Mouse (Mus musculus): ENCODE results near the gene Mrpl49. TPM values are rescaled to one million over a fixed set of nuclear protein-coding genes. Genes with fewer than 3 reads are reported as not detected.

The Mrpl49 gene
- polyA plus RNA-seq, 1 experiment from 2014 or later: 96.6 TPM

- ATAC-seq (replicated peaks; ENCODE audit: insufficient number of reproducible peaks, low FRiP score, low TSS enrichment, low read depth) (no peak), DNase-seq (ENCODE audit: low spot score) (no peak)
- WGBS: 91% methylated on average over 31 of the region's 31 CpGs
- H3K9ac ChIP-seq (replicated peaks; ENCODE audit: low read length): no peak overlapping the region
- no peaks in the 10 kb centered on the region for H3K27me3 ChIP-seq (ENCODE audit: control insufficient read depth, insufficient read depth, low read length)
- peaks cover 2% of the 10 kb centered on the region for H3K4me1 ChIP-seq (ENCODE audit: control insufficient read depth, insufficient read depth, low read length)
- no peak overlapping the region for H3K4me3 ChIP-seq (ENCODE audit: low read depth, low read length)
- H3K27ac ChIP-seq (replicated peaks; ENCODE audit: low read depth, low read length): no peak overlapping the region
- H3K4me2 ChIP-seq (ENCODE audit: low read depth, low read length): no peak overlapping the region
- no peaks in the 10 kb centered on the region for H3K9me3 ChIP-seq (replicated peaks; ENCODE audit: control insufficient read depth, low read length)
- no peaks in the 10 kb centered on the region; the same call in none of the 2 replicates for H3K36me3 ChIP-seq (replicated peaks; ENCODE audit: control insufficient read depth, insufficient read depth, low read depth, low read length)
These were observed 13.1 kb upstream of the Mrpl49 start for GRCm38 (mm10) chr19:6070571-6071250.

DNA sequence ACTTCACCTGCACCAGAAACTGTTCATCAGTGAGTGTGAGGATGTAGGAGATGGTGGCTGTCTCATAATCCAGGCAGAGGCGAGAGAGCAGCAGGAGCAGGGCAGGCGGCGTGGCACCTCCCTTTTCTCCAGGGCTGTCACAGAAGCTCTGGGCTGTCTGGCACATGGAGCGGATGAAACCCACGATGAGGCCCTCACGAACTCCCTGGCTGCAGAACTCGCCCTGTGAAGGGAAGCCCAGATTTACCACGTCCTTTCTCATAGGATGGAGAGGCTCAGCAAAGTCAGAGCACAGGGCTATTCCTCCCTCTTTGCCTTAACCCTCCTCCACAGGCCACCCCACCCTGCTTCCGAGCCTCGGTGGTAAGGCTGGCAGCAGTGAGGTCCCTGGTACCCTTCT is 12.3 kb upstream of the Mrpl49 start:
- H3K4me2 ChIP-seq (ENCODE audit: low read depth, low read length): no peak overlapping the region
- H3K27ac ChIP-seq (replicated peaks; ENCODE audit: low read depth, low read length): no peak overlapping the region
- H3K4me3 ChIP-seq (ENCODE audit: low read depth, low read length): no peak overlapping the region
- H3K4me1 ChIP-seq (ENCODE audit: control insufficient read depth, insufficient read depth, low read length): peaks cover 2% of the 10 kb centered on the region
- no peaks in the 10 kb centered on the region; the same call in none of the 2 replicates for H3K36me3 ChIP-seq (replicated peaks; ENCODE audit: control insufficient read depth, insufficient read depth, low read depth, low read length)
- DNase-seq (ENCODE audit: low spot score) (no peak), ATAC-seq (replicated peaks; ENCODE audit: insufficient number of reproducible peaks, low FRiP score, low TSS enrichment, low read depth) (no peak)
- no peak overlapping the region for H3K9ac ChIP-seq (replicated peaks; ENCODE audit: low read length)
- no peaks in the 10 kb centered on the region for H3K9me3 ChIP-seq (replicated peaks; ENCODE audit: control insufficient read depth, low read length)
- no peaks in the 10 kb centered on the region for H3K27me3 ChIP-seq (ENCODE audit: control insufficient read depth, insufficient read depth, low read length)
- WGBS: 92% methylated on average over 10 of the region's 10 CpGs

- ATAC-seq (replicated peaks; ENCODE audit: insufficient number of reproducible peaks, low FRiP score, low TSS enrichment, low read depth) (no peak), DNase-seq (ENCODE audit: low spot score) (no peak)
- Histone ChIP-seq H3K36me3 (replicated peaks; ENCODE audit: control insufficient read depth, insufficient read depth, low read depth, low read length) (no peaks in the 10 kb centered on the region; the same call in none of the 2 replicates), H3K27me3 (ENCODE audit: control insufficient read depth, insufficient read depth, low read length) (no peaks in the 10 kb centered on the region), H3K9ac (replicated peaks; ENCODE audit: low read length) (no peak overlapping the region), H3K9me3 (replicated peaks; ENCODE audit: control insufficient read depth, low read length) (no peaks in the 10 kb centered on the region), H3K4me2 (ENCODE audit: low read depth, low read length) (no peak overlapping the region), H3K4me1 (ENCODE audit: control insufficient read depth, insufficient read depth, low read length) (peaks cover 2% of the 10 kb centered on the region), H3K27ac (replicated peaks; ENCODE audit: low read depth, low read length) (no peak overlapping the region), H3K4me3 (ENCODE audit: low read depth, low read length) (no peak overlapping the region)
- WGBS: 82% methylated on average over 4 of the region's 4 CpGs
These were observed 11.4 kb upstream of the Mrpl49 start for GRCm38 (mm10) chr19:6068951-6069350.

DNA sequence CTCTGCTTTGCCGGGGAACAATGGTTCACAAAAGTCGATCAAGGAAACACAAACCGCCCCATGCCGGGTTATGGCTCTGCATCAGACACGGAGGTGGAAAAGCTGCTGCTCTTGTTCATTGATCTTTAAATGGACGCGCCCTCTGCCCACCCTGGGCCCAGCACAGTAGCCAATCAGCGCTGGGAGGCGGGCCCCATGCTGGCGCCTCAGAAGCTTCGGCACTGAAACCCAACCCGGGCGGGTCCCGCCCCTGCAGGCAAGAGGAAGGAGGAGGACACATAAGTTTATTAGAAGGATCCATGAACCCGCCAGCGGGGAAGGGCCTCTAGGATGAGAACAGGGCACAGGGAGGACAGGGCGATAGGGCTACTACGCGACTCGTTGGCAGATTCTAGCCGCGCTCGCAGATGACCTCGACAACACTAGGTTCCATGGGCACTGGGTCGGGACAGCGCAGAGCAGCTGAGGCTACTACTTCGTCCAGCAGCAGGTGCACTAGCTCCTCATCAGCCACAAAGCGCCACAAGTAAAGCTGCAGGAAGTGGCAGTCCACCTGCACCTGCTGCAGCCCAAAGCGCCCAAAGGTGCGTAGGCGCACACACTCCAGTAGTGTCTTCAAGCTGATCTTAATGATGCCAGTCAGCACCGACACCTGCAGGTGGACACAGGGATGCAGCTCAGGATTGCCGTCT is 10.3 kb upstream of the Mrpl49 start, which contains the start of gene Tm7sf2:
TSS of gene Tm7sf2 (minus strand) at position 650 of the 692 bp plus-strand sequence.
- Histone ChIP-seq H3K4me1 (ENCODE audit: control insufficient read depth, insufficient read depth, low read length) (peaks cover 2% of the 10 kb centered on the region), H3K4me2 (ENCODE audit: low read depth, low read length) (peak within 1 kb of the TSS; percentile 86), H3K4me3 (ENCODE audit: low read depth, low read length) (peak within 1 kb of the TSS; percentile 47), H3K36me3 (replicated peaks; ENCODE audit: control insufficient read depth, insufficient read depth, low read depth, low read length) (no peaks in the 10 kb centered on the region; the same call in none of the 2 replicates), H3K9me3 (replicated peaks; ENCODE audit: control insufficient read depth, low read length) (no peaks in the 10 kb centered on the region), H3K9ac (replicated peaks; ENCODE audit: low read length) (peak within 1 kb of the TSS; percentile 61), H3K27ac (replicated peaks; ENCODE audit: low read depth, low read length) (peak within 1 kb of the TSS; percentile 52; the same call in 1 of the 2 replicates), H3K27me3 (ENCODE audit: control insufficient read depth, insufficient read depth, low read length) (no peaks in the 10 kb centered on the region)
- DNase-seq (ENCODE audit: low spot score): peak; percentile 93
- peak; percentile 92 for ATAC-seq (replicated peaks; ENCODE audit: insufficient number of reproducible peaks, low FRiP score, low TSS enrichment, low read depth)
- 9% methylated on average over 33 of the region's 33 CpGs for WGBS

- Histone ChIP-seq H3K4me3 (ENCODE audit: low read depth, low read length) (peak overlapping the region; percentile 47), H3K9me3 (replicated peaks; ENCODE audit: control insufficient read depth, low read length) (no peaks in the 10 kb centered on the region), H3K4me2 (ENCODE audit: low read depth, low read length) (peak overlapping the region; percentile 86), H3K27me3 (ENCODE audit: control insufficient read depth, insufficient read depth, low read length) (no peaks in the 10 kb centered on the region), H3K27ac (replicated peaks; ENCODE audit: low read depth, low read length) (peak overlapping the region; percentile 52; the same call in 1 of the 2 replicates), H3K36me3 (replicated peaks; ENCODE audit: control insufficient read depth, insufficient read depth, low read depth, low read length) (no peaks in the 10 kb centered on the region; the same call in none of the 2 replicates), H3K4me1 (ENCODE audit: control insufficient read depth, insufficient read depth, low read length) (peaks cover 6% of the 10 kb centered on the region), H3K9ac (replicated peaks; ENCODE audit: low read length) (peak overlapping the region; percentile 61)
- DNase-seq (ENCODE audit: low spot score): peak; percentile 88
- ATAC-seq (replicated peaks; ENCODE audit: insufficient number of reproducible peaks, low FRiP score, low TSS enrichment, low read depth): peak; percentile 57
- WGBS: under 1% methylated on average over 29 of the region's 30 CpGs
These were observed 9.6 kb upstream of the Mrpl49 start for GRCm38 (mm10) chr19:6067011-6067723.

- no peak overlapping the region for H3K27ac ChIP-seq (replicated peaks; ENCODE audit: low read depth, low read length)
- no peak for ATAC-seq (replicated peaks; ENCODE audit: insufficient number of reproducible peaks, low FRiP score, low TSS enrichment, low read depth)
These were observed 9.0 kb upstream of the Mrpl49 start for GRCm38 (mm10) chr19:6066571-6066970.

DNA sequence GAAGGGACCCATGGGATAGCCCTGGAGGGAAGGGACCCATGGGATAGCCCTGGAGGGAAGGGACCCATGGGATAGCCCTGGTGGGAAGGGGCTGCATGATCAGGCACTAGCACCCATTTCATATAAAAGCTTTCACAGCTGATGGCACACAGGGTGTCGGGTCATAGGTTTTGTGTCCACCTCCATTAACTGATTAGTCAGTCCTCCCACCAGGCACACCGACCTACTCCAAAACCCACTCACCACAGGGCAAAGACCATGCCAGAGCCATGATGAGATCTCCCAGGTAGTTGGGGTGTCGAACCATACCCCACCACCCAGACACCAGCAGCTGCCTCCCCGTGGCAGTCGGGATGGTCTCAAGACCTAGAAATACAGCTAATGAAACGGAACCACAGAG is 5.5 kb upstream of the Mrpl49 start:
- no peak for DNase-seq (ENCODE audit: low spot score)
- H3K27me3 ChIP-seq (ENCODE audit: control insufficient read depth, insufficient read depth, low read length): no peaks in the 10 kb centered on the region
- no peak overlapping the region for H3K4me3 ChIP-seq (ENCODE audit: low read depth, low read length)
- H3K27ac ChIP-seq (replicated peaks; ENCODE audit: low read depth, low read length): no peak overlapping the region
- ATAC-seq (replicated peaks; ENCODE audit: insufficient number of reproducible peaks, low FRiP score, low TSS enrichment, low read depth): no peak
- no peak overlapping the region for H3K4me2 ChIP-seq (ENCODE audit: low read depth, low read length)
- H3K4me1 ChIP-seq (ENCODE audit: control insufficient read depth, insufficient read depth, low read length): peaks cover 8% of the 10 kb centered on the region
- no peak overlapping the region for H3K9ac ChIP-seq (replicated peaks; ENCODE audit: low read length)
- H3K36me3 ChIP-seq (replicated peaks; ENCODE audit: control insufficient read depth, insufficient read depth, low read depth, low read length): no peaks in the 10 kb centered on the region; the same call in 1 of the 2 replicates
- H3K9me3 ChIP-seq (replicated peaks; ENCODE audit: control insufficient read depth, low read length): no peaks in the 10 kb centered on the region
- WGBS: 94% methylated on average over 6 of the region's 6 CpGs

More at GRCm38 (mm10) chr19:6066571-6066970, 9.0 kb upstream of the Mrpl49 start:
- H3K27me3 ChIP-seq (ENCODE audit: control insufficient read depth, insufficient read depth, low read length): no peaks in the 10 kb centered on the region
- H3K4me3 ChIP-seq (ENCODE audit: low read depth, low read length): peak overlapping the region; percentile 47
- no peaks in the 10 kb centered on the region; the same call in none of the 2 replicates for H3K36me3 ChIP-seq (replicated peaks; ENCODE audit: control insufficient read depth, insufficient read depth, low read depth, low read length)
- no peaks in the 10 kb centered on the region for H3K9me3 ChIP-seq (replicated peaks; ENCODE audit: control insufficient read depth, low read length)
- peak overlapping the region; percentile 86 for H3K4me2 ChIP-seq (ENCODE audit: low read depth, low read length)
- H3K4me1 ChIP-seq (ENCODE audit: control insufficient read depth, insufficient read depth, low read length): peaks cover 8% of the 10 kb centered on the region
- peak overlapping the region; percentile 61 for H3K9ac ChIP-seq (replicated peaks; ENCODE audit: low read length)
- no peak for DNase-seq (ENCODE audit: low spot score)
- 33% methylated on average over 5 of the region's 5 CpGs for WGBS

Data from embryonic facial prominence, embryonic 11.5 days (tissue).